Mouse (Mus musculus): ENCODE results near the gene Zdbf2. TPM values are rescaled to one million over a fixed set of nuclear protein-coding genes. Genes with fewer than 3 reads are reported as not detected.

The Zdbf2 gene
- 40.4 and 49.0 TPM in 2 replicates for polyA plus RNA-seq (2015; fragmentation: Nextera tagmentation; extraction: Ambion mirVana)

DNA sequence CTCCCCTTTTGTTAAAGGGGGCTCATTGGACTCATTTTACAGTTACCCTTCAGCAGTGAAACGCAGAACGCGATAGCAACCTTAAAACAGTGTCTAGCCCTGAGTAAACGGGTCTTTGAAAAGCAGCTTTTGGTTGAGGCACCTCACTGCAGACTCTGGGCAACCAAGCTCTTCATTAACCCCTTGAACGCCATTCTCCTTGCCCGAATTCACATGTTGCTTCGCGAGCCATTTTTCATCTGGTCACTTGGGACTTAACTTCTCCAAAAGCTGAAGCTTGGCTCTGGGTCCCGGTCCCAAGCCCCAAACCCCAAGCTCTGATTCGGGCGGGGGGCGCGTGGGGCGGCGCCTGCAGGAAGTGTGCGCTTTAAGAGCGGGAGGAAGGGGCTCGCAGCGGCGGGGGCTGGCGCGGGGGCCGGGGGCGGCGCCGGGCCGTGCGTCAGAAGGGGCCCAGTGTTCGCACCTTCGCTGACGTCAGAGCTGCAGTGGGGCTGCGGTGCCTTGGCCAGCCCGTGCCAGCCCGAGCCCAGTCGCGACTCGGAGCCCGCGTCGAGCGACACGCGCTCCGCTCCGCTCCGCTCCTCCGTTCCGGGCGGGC, at the start of gene Zdbf2:
Gene Zdbf2, plus strand, starts transcription at position 525 of the 598 bp plus-strand sequence.

Small RNA genes lying within 50 kb of the gene (microRNA-seq; reads per million reads assigned to microRNA genes)
- not detected for gene Gm24513

Other genes starting within 250 kb of the Zdbf2 start
- 8.6 and 9.6 TPM in 2 replicates for gene Ino80d, start 158.6 kb upstream of the Zdbf2 start, polyA plus RNA-seq (2015; fragmentation: Nextera tagmentation; extraction: Ambion mirVana)
- 453 and 505 TPM in 2 replicates for gene Eef1b2, start 96.4 kb upstream of the Zdbf2 start, polyA plus RNA-seq (2015; fragmentation: Nextera tagmentation; extraction: Ambion mirVana)
- gene Ndufs1, start 96.4 kb upstream of the Zdbf2 start, polyA plus RNA-seq (2015; fragmentation: Nextera tagmentation; extraction: Ambion mirVana) = 149 and 153 TPM in 2 replicates
- gene Gpr1, start 58.7 kb upstream of the Zdbf2 start, polyA plus RNA-seq (2015; fragmentation: Nextera tagmentation; extraction: Ambion mirVana) = 0.48 and 0.79 TPM in 2 replicates
- gene Adam23, start 172.6 kb downstream of the Zdbf2 start, polyA plus RNA-seq (2015; fragmentation: Nextera tagmentation; extraction: Ambion mirVana) = 31.8 and 32.6 TPM in 2 replicates